Mouse (Mus musculus) spleen, embryonic (tissue): Measurements from ENCODE around the gene Cenpf.

Experiments used
- CTCF ChIA-PET: fragments of 350-600 bp; sonication (Branson Sonifier 250); formaldehyde crosslinking; loops from one replicate; lab custom pipeline; 2022; lab: Charles Lee

Cenpf gene

DNA sequence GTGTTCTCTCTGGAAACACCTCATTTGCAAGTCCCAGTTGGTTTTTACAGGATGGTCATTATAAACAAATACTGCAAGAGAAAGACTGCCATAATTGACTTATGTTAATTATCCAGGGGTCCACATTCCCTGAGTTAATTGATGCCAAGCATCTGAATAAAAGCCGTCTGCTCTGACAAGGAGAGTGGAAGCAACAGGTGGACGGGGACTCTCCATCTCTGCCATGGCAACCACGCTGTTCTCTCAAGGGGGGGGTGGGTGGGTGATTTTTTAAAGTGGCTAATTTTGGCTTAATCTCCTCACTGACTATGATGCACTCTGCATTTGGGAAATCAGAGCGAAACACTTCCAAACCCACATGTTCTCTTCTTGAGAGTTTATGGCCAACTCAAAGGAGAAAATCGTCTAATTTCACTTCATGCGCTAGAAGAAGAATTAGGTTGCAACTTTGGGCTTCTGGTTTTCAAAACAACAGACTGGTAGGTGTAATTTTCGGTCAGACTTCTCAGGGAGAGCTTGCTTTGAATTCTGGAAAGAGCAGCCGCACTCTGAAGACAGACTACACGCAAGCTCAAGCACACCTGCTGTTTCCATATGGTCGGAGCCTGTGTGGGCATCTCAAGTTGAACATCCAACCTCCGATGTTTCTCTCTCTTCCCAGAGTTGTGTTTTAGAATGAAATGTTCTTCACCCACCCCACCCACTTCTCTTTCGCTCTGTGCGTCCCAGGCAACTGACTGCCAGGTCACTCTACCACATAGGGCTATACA lies 55.8 kb downstream of the Cenpf start:
- CTCF ChIA-PET, result no interaction called here

DNA sequence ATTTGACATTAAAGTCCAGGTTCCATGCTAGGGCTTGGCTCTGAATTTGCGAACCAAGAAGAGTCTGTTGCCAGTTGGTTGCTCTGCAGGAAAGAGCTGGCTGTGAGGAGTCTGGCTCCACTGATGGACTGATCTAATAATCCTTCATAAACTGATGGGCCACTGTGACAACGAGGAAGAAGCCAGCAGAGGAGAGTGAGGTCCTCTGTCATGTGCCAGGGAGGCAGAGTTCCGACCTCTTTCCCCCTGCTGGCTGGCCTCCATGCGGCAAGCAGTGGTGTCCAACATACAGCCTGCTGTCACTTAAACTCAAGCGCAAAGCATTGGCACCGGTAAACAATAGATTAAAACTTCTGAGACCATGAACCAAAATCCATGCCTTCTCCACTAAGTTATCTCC lies 57.9 kb downstream of the Cenpf start:
- CTCF ChIA-PET, result interaction anchor here (0.7 kb wide), 1 partner anchor 107 kb away, joined by 4 read pairs; no protein-coding TSS in a partner anchor

DNA sequence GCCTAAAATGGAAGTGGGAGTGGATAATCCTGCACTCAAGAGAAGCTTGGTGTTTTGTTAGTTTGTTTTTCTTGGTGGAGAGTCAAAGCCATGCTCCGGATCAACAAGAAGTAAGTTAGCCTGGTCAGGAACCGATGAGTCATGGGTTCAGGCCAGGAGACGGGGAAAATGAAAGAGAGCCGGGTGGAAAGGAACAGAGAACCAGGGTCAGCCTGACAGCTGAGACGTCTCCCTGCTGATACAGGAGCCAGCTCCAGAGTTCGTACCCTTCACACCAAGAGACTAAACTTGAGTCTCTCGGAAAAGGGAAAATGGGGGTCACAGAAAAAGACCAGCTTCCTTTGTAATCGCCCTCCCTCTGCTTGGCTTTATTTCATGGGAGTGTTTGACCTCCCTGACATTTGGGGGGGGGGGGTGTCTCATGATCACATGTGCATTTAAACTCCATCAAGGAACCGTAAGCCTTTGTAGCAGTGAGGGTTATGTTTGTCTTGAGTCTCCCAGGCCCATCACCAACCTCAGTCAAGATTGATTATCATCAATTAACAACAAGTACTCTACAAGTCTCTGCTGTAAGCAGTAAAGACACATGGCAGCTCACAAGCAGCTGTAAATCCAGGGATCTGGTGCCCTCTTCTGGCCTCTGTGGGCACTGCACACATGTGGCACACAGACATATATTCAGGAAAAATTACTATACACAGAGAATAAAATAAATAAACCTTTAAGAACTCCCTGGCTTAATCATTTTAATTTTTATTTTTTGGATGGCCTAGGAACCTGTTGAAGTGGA lies 59.7 kb downstream of the Cenpf start:
- CTCF ChIA-PET, result interaction anchor here (0.6 to 1.0 kb wide), 5 partner anchors 26 to 644 kb away, joined by 3 to 14 read pairs (median 6); no protein-coding TSS in a partner anchor

DNA sequence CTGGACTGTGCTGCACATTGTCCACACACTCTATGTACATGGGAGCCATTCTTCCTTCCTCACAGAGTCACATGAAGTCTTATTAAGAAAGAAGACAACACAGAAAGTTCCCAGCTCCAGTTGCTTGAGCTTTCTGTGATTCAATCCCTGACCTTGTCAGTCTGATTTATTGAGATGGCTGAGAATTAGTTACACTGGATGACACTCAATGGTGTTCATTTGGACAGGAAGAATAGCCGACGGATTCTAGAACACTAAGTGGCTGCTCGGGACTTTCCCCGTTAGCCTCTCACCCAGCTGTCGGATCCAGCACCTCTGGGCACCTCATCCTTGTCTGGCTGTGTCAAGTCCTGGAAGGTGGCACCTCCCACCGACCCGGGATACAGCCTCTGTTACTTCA lies 63.1 kb downstream of the Cenpf start:
- CTCF ChIA-PET, result no interaction called here

DNA sequence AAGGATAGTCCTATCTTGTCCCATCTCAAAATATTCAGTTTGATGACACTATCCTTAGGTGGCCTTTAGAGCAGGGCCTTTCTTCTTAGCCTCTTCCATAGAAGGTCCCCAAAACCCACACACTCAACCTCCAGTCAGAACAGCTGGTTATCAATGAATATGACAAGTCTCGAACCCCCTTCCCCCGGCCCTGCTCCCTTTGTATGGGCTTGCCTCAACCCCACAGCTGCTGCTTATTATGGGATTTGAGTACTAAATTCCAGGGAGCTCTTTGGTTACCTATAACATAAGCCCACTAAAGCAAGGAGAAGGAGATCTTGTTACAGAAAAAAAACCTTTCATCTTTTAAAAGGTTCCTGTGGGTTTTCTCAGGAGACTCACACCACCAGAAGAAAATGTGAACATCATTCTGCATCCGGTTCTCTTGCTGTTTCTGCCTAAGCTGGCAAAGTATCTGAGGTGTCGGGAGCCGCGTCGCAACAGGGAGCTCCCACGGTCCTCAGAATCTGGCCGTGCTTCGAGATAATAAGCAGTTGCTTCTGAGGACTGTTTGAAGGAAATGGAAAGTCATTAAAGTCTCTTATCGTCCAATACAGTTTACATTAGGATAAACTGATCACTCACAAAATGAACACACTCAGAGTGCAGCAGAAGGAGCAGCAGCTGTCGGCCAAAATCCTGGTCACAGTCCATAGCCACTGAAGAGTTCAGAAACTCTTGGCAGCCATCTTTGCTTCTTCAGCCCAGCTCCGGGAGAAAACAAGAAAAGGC lies 68.7 kb downstream of the Cenpf start:
- CTCF ChIA-PET, result no interaction called here

DNA sequence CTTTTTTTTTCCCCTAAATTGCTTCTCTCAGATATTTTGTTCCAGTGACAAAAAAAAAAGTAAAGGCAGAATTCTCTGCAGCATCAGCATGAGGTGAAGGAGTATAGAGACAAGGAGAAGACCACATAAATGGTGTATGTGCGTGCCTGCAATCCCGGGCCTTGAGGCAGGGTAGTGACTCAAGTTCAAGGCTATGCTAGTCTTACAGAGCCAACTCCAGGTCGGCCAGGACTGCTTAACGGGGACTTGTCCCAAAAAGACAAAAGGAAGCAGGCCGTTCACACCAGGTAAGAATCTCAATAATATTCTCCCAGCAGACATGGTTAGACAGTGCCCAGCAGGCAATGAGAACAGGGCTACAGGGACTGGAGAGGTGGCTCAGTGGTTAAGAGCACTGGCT lies 70.5 kb downstream of the Cenpf start:
- CTCF ChIA-PET, result no interaction called here

DNA sequence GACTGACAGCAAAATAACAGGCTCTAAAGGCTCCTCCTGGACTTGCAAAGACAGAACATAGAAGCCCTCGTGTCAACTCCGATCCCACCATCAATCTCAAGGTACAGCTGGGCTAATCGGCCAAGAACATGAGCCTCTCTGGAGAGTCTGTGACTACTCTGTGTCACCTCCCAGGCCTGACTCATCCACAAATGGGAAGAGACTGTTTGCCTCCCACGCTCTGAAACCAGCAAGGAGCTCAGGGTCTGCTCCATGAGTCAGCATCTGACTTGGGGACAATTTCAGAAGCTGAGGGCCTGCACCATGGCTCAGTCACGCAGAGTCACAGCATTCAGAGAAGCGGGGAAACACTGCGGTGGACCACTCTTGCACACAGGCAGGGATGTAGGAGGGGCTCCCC lies 72.6 kb downstream of the Cenpf start:
- CTCF ChIA-PET, result no interaction called here

DNA sequence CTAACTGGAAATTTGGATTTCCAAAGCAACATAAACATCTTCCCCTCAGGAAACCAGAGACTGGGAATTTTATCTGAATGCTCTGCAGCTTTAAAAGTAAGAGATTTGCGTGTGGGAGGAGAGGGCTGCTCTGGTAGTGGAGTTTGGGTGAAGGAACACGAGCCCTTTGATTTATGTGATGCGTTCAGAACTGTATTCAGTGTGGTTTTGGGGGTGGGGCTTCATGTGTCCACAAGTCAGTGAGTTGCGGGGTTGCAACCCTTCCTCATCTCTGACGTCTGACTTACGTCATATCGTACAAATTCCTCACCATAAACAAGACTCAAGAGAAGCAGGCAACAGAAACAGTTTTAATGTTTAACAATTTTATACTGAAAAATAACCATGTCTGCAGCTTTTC lies 74.8 kb downstream of the Cenpf start:
- CTCF ChIA-PET, result no interaction called here

DNA sequence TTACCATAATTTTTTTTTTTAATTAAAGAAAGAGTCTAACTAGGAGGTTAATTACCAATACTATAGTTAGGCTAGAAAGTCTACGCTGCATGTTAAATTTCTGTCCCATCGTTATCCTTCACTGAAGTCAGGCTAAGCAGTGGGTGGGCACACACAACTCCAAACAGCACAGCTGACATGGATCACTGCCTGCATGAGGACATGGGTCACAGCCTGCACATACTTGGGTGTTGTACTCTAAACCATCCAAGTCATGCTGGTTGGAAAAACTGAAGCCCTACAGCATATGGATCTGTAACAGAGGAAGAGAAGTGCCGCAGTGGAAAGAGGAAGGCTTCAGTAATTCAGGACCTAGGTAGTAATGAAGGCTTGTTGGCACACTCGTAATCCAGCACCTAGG lies 76.1 kb downstream of the Cenpf start:
- CTCF ChIA-PET, result interaction anchor here (0.6 kb wide), 1 partner anchor 470 kb away, joined by 4 read pairs; no protein-coding TSS in a partner anchor

DNA sequence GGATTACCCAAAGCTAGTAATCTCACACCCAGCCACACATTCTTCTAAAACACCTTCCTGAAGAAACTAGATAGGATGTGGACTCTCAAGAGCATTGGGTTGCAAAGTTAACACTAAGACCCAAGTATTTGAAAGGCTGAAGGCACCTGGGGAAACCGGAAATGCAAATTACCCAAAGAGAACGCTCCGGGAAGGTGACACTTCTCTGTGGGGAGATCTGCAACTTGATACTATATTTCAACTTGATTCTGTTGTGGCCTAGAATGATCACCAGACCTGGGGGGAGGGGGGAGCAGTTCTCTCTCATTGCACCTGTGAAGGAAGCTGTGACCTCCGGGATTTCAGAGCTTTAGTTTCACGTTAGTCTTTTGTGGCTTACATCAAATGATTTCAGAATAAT lies 79.2 kb downstream of the Cenpf start:
- CTCF ChIA-PET, result no interaction called here

DNA sequence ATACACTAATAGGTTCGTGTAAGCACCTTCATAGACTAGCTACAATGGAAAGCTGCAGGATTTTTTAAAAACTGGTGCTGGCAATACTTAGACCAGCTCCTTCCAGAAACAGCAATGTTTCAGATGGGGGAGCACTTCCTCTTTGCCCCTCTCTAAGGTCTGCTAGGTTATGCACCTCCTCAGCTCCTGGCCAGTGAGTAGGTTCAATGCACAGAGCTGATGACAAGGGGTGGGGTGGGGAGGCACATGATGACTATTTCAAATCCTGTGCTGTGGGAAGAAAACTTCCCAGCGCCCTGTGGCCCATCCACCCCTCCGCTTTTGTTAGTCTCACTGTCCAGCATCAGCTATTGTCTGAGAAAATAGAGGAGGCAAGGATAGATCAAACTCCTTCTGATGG lies 79.8 kb downstream of the Cenpf start:
- CTCF ChIA-PET, result no interaction called here

DNA sequence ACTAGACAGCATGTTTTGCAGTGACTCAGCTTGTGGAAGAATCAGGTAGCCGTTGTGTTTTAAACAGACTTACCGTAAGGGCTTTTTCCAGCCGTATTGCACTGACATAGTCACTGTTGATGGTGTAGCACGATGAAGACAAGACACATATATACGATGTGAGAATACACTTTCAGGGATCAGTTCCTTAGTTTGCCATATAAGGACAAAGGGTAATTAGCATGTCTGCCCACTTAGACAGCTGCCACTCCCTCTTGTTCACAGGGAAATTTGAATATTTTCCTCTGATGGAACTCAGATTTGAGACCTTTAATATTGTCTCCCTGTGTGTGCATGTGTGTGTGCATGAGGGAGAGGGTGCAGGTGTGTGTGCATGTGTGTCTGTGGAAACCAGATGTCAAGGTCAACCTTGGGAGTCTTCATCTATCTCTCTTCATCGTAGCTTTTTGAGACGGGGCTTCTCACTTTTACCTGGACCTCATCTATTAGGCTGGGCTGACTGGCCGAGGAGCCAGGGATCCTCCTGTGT lies 82.2 kb downstream of the Cenpf start:
- CTCF ChIA-PET, result interaction anchor here (0.6 kb wide), 1 partner anchor 145 kb away, joined by 11 read pairs; no protein-coding TSS in a partner anchor

DNA sequence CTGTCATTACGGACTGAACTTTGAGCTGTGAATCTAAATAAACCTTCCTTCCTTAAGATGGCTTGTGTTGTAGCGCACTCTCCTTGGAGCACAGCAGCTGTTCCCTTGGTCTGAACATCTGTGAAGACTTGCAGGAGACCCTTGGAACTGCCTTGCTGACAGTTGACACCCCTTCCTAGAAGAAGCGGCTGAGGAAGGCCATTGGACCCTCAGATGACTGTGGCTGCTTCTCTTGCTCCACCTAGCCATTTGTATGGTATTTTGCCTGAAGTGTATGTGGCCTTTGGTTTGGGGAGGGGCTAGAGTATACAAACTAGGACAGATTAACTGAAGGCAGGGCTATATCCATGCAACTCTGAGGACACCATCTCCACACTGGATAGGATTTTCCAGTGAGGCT lies 90.8 kb downstream of the Cenpf start:
- CTCF ChIA-PET, result no interaction called here
